Mouse (Mus musculus) heart, postnatal 0 days (tissue): ENCODE results near the gene BC004004. TPM values are rescaled to one million over a fixed set of nuclear protein-coding genes. Genes with fewer than 3 reads are reported as not detected.

Source experiments
- ATAC-seq: fragments of 200-750 bp; cut with Nextera tagmentation; 2 replicates; pipeline ENCODE4 v1.8.0; 2017; ENCODE audit warnings: low read depth, moderate number of reproducible peaks, moderate library complexity; ENCODE audit not compliant: insufficient read depth
- DNase-seq: peaks from one replicate; pipeline ENCODE4 v3.0.0-alpha.2; 2016; ENCODE audit warnings: low spot score
- H3K27ac ChIP-seq: fragments of 300-500 bp; sonication (generic); 2 replicates; pipeline ENCODE4 v1.5.1; 2014; ENCODE audit warnings: low read depth, mild to moderate bottlenecking
- H3K27me3 ChIP-seq: fragments of 300-500 bp; sonication (generic); 2 replicates; pipeline ENCODE4 v1.6.1; 2014; ENCODE audit warnings: low read length, mixed read lengths; ENCODE audit not compliant: control insufficient read depth, insufficient read depth
- H3K36me3 ChIP-seq: fragments of 300-500 bp; sonication (generic); replicated peaks from 2 replicates; pipeline ENCODE4 v1.6.1; 2014; ENCODE audit warnings: low read length, mixed read lengths; ENCODE audit not compliant: control insufficient read depth, insufficient read depth
- H3K4me1 ChIP-seq: fragments of 300-500 bp; sonication (generic); 2 replicates; pipeline ENCODE4 v1.6.1; 2014; ENCODE audit warnings: antibody characterized with exemption; ENCODE audit not compliant: control insufficient read depth, insufficient read depth
- H3K4me2 ChIP-seq: fragments of 300-500 bp; sonication (generic); 2 replicates; pipeline ENCODE4 v1.6.1; 2014; ENCODE audit warnings: low read depth, mild to moderate bottlenecking, low read length, moderate library complexity
- H3K4me3 ChIP-seq: fragments of 300-500 bp; sonication (generic); 2 replicates; pipeline ENCODE4 v1.5.1; 2014; ENCODE audit warnings: low read depth, low read length
- H3K9ac ChIP-seq: fragments of 300-500 bp; sonication (generic); replicated peaks from 2 replicates; pipeline ENCODE4 v1.6.1; 2014; ENCODE audit warnings: low read depth, low read length, mixed read lengths
- H3K9me3 ChIP-seq: fragments of 300-500 bp; sonication (generic); replicated peaks from 2 replicates; pipeline ENCODE4 v1.6.1; 2016; ENCODE audit warnings: low read length; ENCODE audit not compliant: control insufficient read depth
- CTCF ChIP-seq: IDR thresholded peaks from 2 replicates; pipeline ENCODE4 v1.5.1; 2016; ENCODE audit warnings: antibody characterized with exemption, control low read depth, low read depth
- EP300 ChIP-seq: IDR thresholded peaks from 2 replicates; pipeline ENCODE4 v1.6.1; 2016; ENCODE audit warnings: antibody characterized with exemption, low read depth
- WGBS: fragments of 180-500 bp; shearing (Covaris S2); extraction: QIAGEN DNeasy Blood & Tissue Kit; methylation state at CpG from one replicate; pipeline ENCODE4 v1.1.7; 2014; 5-methylcytosine and 5-hydroxymethylcytosine counted together
- polyA plus RNA-seq: library from polyadenylated mRNA; unstranded; fragments of >200 nt; fragmentation: Nextera tagmentation; extraction: Ambion mirVana; gene quantifications from 2 replicates; pipeline ENCODE4 v1.2.1, GENCODE M21; 2015
- total RNA-seq: library from RNA; depleted of rRNA; stranded (reverse); fragments of >200 nt; gene quantifications from 2 replicates; pipeline ENCODE4 v1.2.3, GENCODE M21; 2014; ENCODE audit warnings: low replicate concordance

BC004004 gene
- total and polyA plus RNA-seq, 2 experiments from 2014 or later, result 140 to 234 TPM

DNA sequence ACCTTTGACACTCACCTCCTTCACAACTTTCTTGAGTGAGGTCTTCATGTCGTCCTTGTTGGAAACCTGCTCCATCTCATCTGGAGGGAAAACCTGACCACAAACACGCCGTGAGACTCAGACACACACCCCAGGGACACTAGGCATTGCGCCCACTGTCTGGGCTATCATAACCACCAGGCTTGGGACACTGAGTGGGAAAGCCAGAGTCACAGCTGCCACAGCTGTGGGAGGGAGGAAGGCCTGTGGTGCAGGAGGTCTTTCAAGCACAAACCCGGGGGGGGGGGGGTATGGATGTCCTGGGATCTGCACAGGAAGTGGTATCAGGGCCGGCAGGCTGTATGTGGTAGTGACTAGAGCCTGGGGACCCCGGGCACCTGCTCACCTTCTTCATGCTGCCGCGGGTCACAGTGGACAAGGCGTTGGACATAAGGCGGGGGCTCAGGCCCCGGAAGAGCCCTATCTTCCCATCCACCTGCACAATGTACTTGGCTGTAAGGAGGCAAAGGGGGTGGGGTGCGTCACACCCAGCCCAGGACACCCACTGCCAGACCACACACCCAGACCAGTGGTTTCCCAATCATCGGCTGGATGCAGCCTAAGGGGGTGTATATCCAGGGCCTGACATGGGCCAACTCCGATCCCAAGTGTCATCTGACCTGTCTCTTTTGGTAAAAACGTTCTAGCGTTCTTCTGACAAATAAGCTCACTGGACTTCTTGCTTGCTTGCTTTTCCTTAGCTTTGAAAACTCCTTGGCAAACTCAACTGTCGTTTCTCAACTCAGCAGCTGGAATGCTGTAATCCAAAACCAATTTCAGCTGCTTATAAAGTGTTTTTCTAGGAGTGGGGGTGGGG is 72.0 kb downstream of the BC004004 start:
- TF ChIP-seq CTCF, result no peak
- no peak for TF ChIP-seq EP300
- Histone ChIP-seq H3K27me3 (no peaks in the 10 kb centered on the region), H3K27ac (peak overlapping the region; percentile 94), H3K36me3 (peaks cover 58% of the 10 kb centered on the region), H3K4me2 (no peak overlapping the region), H3K4me3 (no peak overlapping the region), H3K9me3 (no peaks in the 10 kb centered on the region), H3K9ac (no peak overlapping the region), H3K4me1 (peaks cover 28% of the 10 kb centered on the region)
- DNase-seq (no peak), ATAC-seq (no peak)
- 73% methylated on average over 18 of the region's 18 CpGs for WGBS

DNA sequence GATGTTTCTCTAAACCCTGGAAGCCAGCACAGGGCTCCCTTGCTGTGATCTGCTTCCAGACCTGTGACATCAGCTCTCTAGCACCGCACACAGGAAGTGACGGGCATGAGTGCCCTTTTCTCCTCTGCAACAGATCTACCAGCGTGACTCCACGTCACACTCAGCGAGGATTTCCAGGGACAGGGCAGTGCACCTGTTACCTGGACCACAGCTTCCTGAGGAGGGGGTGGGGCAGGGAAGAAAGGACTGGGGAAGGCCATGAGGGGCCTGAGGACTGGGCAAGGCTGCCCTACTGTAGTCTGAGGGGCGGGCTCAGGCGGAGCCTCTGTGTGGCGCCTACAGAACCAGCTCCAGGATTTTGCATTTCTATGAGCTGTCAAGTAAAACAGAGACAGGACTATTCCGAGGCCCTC is 73.0 kb downstream of the BC004004 start:
- H3K9me3 ChIP-seq, result no peaks in the 10 kb centered on the region
- peaks cover 49% of the 10 kb centered on the region for H3K36me3 ChIP-seq
- peak overlapping the region; percentile 47 for H3K9ac ChIP-seq
- peak overlapping the region; percentile 94 for H3K27ac ChIP-seq
- DNase-seq, result peak; percentile 83
- no peak overlapping the region for H3K4me3 ChIP-seq
- peak; percentile 66 for ATAC-seq
- peak; percentile 20; the same call in 1 of the 2 replicates for TF ChIP-seq CTCF
- TF ChIP-seq EP300, result no peak
- H3K4me1 ChIP-seq, result peaks cover 31% of the 10 kb centered on the region
- H3K4me2 ChIP-seq, result peak overlapping the region; percentile 36
- 8% methylated on average over 9 of the region's 9 CpGs for WGBS
- no peaks in the 10 kb centered on the region for H3K27me3 ChIP-seq

DNA sequence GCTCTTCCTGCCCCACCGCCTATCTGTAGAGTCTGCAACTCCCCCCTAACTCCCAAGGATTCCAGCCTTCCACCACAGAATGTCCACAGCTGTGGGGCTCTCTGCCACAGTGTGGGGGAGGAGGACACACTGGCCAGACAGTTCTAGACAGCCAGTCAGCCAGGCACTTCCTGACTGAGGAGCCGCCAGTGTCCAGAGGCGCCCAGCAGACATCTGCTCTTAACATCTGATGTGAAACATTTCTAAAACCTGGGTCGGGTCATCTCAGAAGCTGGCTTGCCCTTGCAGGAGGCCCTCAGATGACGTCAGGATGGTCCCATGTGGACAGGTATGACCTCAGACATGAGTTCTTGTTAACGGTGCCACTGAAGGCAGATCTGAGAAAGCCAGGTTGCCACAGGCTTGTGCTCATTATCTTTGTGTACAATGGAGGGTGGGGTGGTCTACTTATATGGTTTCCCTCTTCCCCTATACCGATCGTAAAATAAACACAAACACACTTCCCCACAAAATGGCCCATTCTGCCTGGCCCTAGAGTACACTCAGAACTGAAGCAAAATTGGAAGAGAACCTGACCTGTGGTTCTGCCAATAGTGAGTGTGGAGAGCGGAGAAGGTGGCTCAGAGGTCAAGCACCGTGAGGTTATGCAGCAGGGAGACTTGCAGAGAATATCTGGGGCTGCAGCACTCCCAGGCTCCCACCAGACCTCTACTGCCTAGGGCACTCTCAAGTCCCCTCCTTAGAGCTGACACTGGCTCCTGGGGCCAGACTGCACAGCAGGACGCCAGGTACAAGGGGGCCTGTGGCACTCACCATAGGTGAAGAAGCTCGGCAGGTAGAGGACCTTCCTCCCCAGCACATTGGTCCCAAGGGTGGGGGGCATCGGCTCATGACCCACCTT is 73.7 kb downstream of the BC004004 start:
- no peak overlapping the region for H3K4me3 ChIP-seq
- no peaks in the 10 kb centered on the region for H3K9me3 ChIP-seq
- H3K4me1 ChIP-seq, result peaks cover 31% of the 10 kb centered on the region
- H3K4me2 ChIP-seq, result peak overlapping the region; percentile 36
- no peaks in the 10 kb centered on the region for H3K27me3 ChIP-seq
- H3K27ac ChIP-seq, result peak overlapping the region; percentile 94
- 20% methylated on average over 13 of the region's 13 CpGs for WGBS
- TF ChIP-seq EP300 (peak; percentile 87), CTCF (no peak)
- H3K9ac ChIP-seq, result peak overlapping the region; percentile 47
- H3K36me3 ChIP-seq, result peaks cover 42% of the 10 kb centered on the region
- peak; percentile 81 for DNase-seq
- ATAC-seq, result peak; percentile 79

DNA sequence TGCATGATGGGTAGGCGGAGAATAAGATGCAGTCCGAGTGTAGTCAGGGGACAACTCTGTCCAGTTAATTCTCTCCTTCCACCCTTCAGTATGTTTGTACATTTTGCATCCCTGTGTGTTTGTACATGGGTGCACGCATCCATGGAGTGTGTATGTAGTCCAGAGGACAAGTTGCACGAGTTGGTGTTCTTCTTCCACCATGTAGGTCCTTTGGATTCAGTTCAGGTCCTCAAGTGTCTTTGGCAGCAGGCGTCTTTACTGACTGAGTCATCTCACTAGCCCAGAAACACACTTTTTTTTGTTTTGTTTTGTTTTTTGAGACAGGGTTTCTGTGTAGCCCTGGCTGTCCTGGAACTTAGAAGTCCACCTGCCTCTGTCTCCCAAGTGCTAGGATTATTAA is 74.7 kb downstream of the BC004004 start:
- no peaks in the 10 kb centered on the region for H3K27me3 ChIP-seq
- H3K36me3 ChIP-seq, result peaks cover 33% of the 10 kb centered on the region
- H3K27ac ChIP-seq, result peak overlapping the region; percentile 94
- no peak overlapping the region for H3K4me3 ChIP-seq
- peaks cover 31% of the 10 kb centered on the region for H3K4me1 ChIP-seq
- H3K4me2 ChIP-seq, result no peak overlapping the region
- TF ChIP-seq CTCF, result no peak
- TF ChIP-seq EP300, result no peak
- no peak overlapping the region for H3K9ac ChIP-seq
- no peaks in the 10 kb centered on the region for H3K9me3 ChIP-seq
- ATAC-seq (no peak), DNase-seq (no peak)
- 72% methylated on average over 5 of the region's 5 CpGs for WGBS

- H3K4me1 ChIP-seq, result peaks cover 31% of the 10 kb centered on the region
- H3K4me2 ChIP-seq, result peak overlapping the region; percentile 74; the same call in 1 of the 2 replicates
Observed at GRCm38 (mm10) chr17:29345272-29345671, 76.7 kb downstream of the BC004004 start.

More at GRCm38 (mm10) chr17:29345272-29345671, 76.7 kb downstream of the BC004004 start:
- WGBS, result 78% methylated on average over 12 of the region's 12 CpGs
- ATAC-seq, result no peak
- H3K9ac ChIP-seq, result no peak overlapping the region
- H3K4me3 ChIP-seq, result no peak overlapping the region
- no peak overlapping the region for H3K27ac ChIP-seq
- DNase-seq, result no peak
- no peaks in the 10 kb centered on the region for H3K27me3 ChIP-seq
- peaks cover 14% of the 10 kb centered on the region; the same call in 1 of the 2 replicates for H3K36me3 ChIP-seq
- TF ChIP-seq CTCF (no peak), EP300 (no peak)
- H3K9me3 ChIP-seq, result no peaks in the 10 kb centered on the region
